Mouse (Mus musculus): ENCODE data around the gene Gm20388. TPM values are rescaled to one million over a fixed set of nuclear protein-coding genes. Genes with fewer than 3 reads are reported as not detected.

Gm20388 gene
- polyA plus RNA-seq, 1 experiment, result 0.36 TPM

GRCm38 (mm10) chr8:124231176-124231484 is 4320.5 kb downstream of the Gm20388 start, which contains the start of gene Galnt2:
TSS of gene Galnt2 (plus strand) at chr8:124231391.
- Histone ChIP-seq H3K27me3 (ENCODE audit: control insufficient read depth) (peaks cover 36% of the 10 kb centered on the region), H3K36me3 (ENCODE audit: control insufficient read depth) (no peaks in the 10 kb centered on the region; the same call in 1 of the 2 replicates), H3K4me1 (ENCODE audit: control insufficient read depth) (peaks cover 38% of the 10 kb centered on the region), H3K9me3 (ENCODE audit: control insufficient read depth, low read length) (no peaks in the 10 kb centered on the region), H3K4me3 (replicated peaks) (peak within 1 kb of the TSS; percentile 86)
- TF ChIP-seq GATA1 (IDR thresholded peaks at IDR 0.05; ENCODE audit: low read length) (no peak), TAL1 (IDR thresholded peaks at IDR 0.05; ENCODE audit: low read length) (no peak)

- peaks cover 38% of the 10 kb centered on the region for H3K4me1 ChIP-seq (ENCODE audit: control insufficient read depth)
- H3K27me3 ChIP-seq (ENCODE audit: control insufficient read depth), result peaks cover 36% of the 10 kb centered on the region
- TF ChIP-seq GATA1 (IDR thresholded peaks at IDR 0.05; ENCODE audit: low read length) (peak; percentile 33; the same call in 1 of the 2 replicates), TAL1 (IDR thresholded peaks at IDR 0.05; ENCODE audit: low read length) (no peak)
- H3K9me3 ChIP-seq (ENCODE audit: control insufficient read depth, low read length), result no peaks in the 10 kb centered on the region
- H3K36me3 ChIP-seq (ENCODE audit: control insufficient read depth), result no peaks in the 10 kb centered on the region; the same call in 1 of the 2 replicates
- H3K4me3 ChIP-seq (replicated peaks), result peak overlapping the region; percentile 86
Observed at GRCm38 (mm10) chr8:124231485-124232279, 4321.0 kb downstream of the Gm20388 start.

GRCm38 (mm10) chr8:124232280-124232600 is 4321.6 kb downstream of the Gm20388 start:
- peaks cover 36% of the 10 kb centered on the region for H3K27me3 ChIP-seq (ENCODE audit: control insufficient read depth)
- H3K9me3 ChIP-seq (ENCODE audit: control insufficient read depth, low read length), result no peaks in the 10 kb centered on the region
- TF ChIP-seq GATA1 (IDR thresholded peaks at IDR 0.05; ENCODE audit: low read length) (no peak), TAL1 (IDR thresholded peaks at IDR 0.05; ENCODE audit: low read length) (no peak)
- H3K4me3 ChIP-seq (replicated peaks), result peak overlapping the region; percentile 86
- H3K4me1 ChIP-seq (ENCODE audit: control insufficient read depth), result peaks cover 38% of the 10 kb centered on the region
- no peaks in the 10 kb centered on the region; the same call in 1 of the 2 replicates for H3K36me3 ChIP-seq (ENCODE audit: control insufficient read depth)

GRCm38 (mm10) chr8:124234496-124234895 is 4323.9 kb downstream of the Gm20388 start:
- TF ChIP-seq GATA1 (IDR thresholded peaks at IDR 0.05; ENCODE audit: low read length) (no peak), TAL1 (IDR thresholded peaks at IDR 0.05; ENCODE audit: low read length) (no peak)
- Histone ChIP-seq H3K4me1 (ENCODE audit: control insufficient read depth) (peaks cover 38% of the 10 kb centered on the region), H3K4me3 (replicated peaks) (no peak overlapping the region), H3K27me3 (ENCODE audit: control insufficient read depth) (peaks cover 32% of the 10 kb centered on the region), H3K36me3 (ENCODE audit: control insufficient read depth) (no peaks in the 10 kb centered on the region; the same call in 1 of the 2 replicates), H3K9me3 (ENCODE audit: control insufficient read depth, low read length) (no peaks in the 10 kb centered on the region)

GRCm38 (mm10) chr8:124235536-124235935 is 4324.9 kb downstream of the Gm20388 start:
- H3K9me3 ChIP-seq (ENCODE audit: control insufficient read depth, low read length), result no peaks in the 10 kb centered on the region
- H3K36me3 ChIP-seq (ENCODE audit: control insufficient read depth), result peaks cover 2% of the 10 kb centered on the region
- peaks cover 35% of the 10 kb centered on the region for H3K4me1 ChIP-seq (ENCODE audit: control insufficient read depth)
- H3K4me3 ChIP-seq (replicated peaks), result no peak overlapping the region
- peaks cover 23% of the 10 kb centered on the region for H3K27me3 ChIP-seq (ENCODE audit: control insufficient read depth)
- TF ChIP-seq GATA1 (IDR thresholded peaks at IDR 0.05; ENCODE audit: low read length) (no peak), TAL1 (IDR thresholded peaks at IDR 0.05; ENCODE audit: low read length) (no peak)

- H3K9me3 ChIP-seq (ENCODE audit: control insufficient read depth, low read length), result peaks cover 11% of the 10 kb centered on the region
- TF ChIP-seq GATA1 (IDR thresholded peaks at IDR 0.05; ENCODE audit: low read length) (no peak), TAL1 (IDR thresholded peaks at IDR 0.05; ENCODE audit: low read length) (no peak)
Observed at GRCm38 (mm10) chr8:124239350-124239749, 4328.7 kb downstream of the Gm20388 start.

GRCm38 (mm10) chr8:124240932-124241331 is 4330.3 kb downstream of the Gm20388 start:
- Histone ChIP-seq H3K4me1 (ENCODE audit: control insufficient read depth) (no peaks in the 10 kb centered on the region; the same call in none of the 2 replicates), H3K4me3 (replicated peaks) (no peak overlapping the region), H3K36me3 (ENCODE audit: control insufficient read depth) (peaks cover 39% of the 10 kb centered on the region), H3K27me3 (ENCODE audit: control insufficient read depth) (no peaks in the 10 kb centered on the region), H3K9me3 (ENCODE audit: control insufficient read depth, low read length) (peaks cover 13% of the 10 kb centered on the region)
- TF ChIP-seq GATA1 (IDR thresholded peaks at IDR 0.05; ENCODE audit: low read length), result no peak
- TF ChIP-seq TAL1 (IDR thresholded peaks at IDR 0.05; ENCODE audit: low read length), result no peak

More at GRCm38 (mm10) chr8:124239350-124239749, 4328.7 kb downstream of the Gm20388 start:
- Histone ChIP-seq H3K27me3 (ENCODE audit: control insufficient read depth) (no peaks in the 10 kb centered on the region), H3K4me1 (ENCODE audit: control insufficient read depth) (peaks cover 4% of the 10 kb centered on the region), H3K4me3 (replicated peaks) (no peak overlapping the region), H3K36me3 (ENCODE audit: control insufficient read depth) (peaks cover 24% of the 10 kb centered on the region)

- Histone ChIP-seq H3K27me3 (ENCODE audit: control insufficient read depth) (no peaks in the 10 kb centered on the region), H3K4me1 (ENCODE audit: control insufficient read depth) (peaks cover 4% of the 10 kb centered on the region), H3K9me3 (ENCODE audit: control insufficient read depth, low read length) (peaks cover 13% of the 10 kb centered on the region), H3K4me3 (replicated peaks) (no peak overlapping the region), H3K36me3 (ENCODE audit: control insufficient read depth) (peaks cover 50% of the 10 kb centered on the region)
- TF ChIP-seq GATA1 (IDR thresholded peaks at IDR 0.05; ENCODE audit: low read length), result no peak
Observed at GRCm38 (mm10) chr8:124242208-124242607, 4331.6 kb downstream of the Gm20388 start.

GRCm38 (mm10) chr8:124242913-124243312 is 4332.3 kb downstream of the Gm20388 start:
- peaks cover 57% of the 10 kb centered on the region for H3K36me3 ChIP-seq (ENCODE audit: control insufficient read depth)
- no peaks in the 10 kb centered on the region for H3K27me3 ChIP-seq (ENCODE audit: control insufficient read depth)

More at GRCm38 (mm10) chr8:124242913-124243312, 4332.3 kb downstream of the Gm20388 start:
- Histone ChIP-seq H3K4me3 (replicated peaks) (no peak overlapping the region), H3K9me3 (ENCODE audit: control insufficient read depth, low read length) (peaks cover 13% of the 10 kb centered on the region), H3K4me1 (ENCODE audit: control insufficient read depth) (peaks cover 10% of the 10 kb centered on the region)
- TF ChIP-seq GATA1 (IDR thresholded peaks at IDR 0.05; ENCODE audit: low read length) (no peak), TAL1 (IDR thresholded peaks at IDR 0.05; ENCODE audit: low read length) (no peak)

Data from erythroblast, embryonic 14.5 days (primary cell).